Mouse (Mus musculus) induced T-regulatory cell, adult 2 months (primary cell): Measurements from ENCODE around the gene Polr2b.

Experiments used
- DNase-seq: peaks from one replicate; pipeline ENCODE4 v3.0.0-alpha.2; 2012; ENCODE audit warnings: low read depth

Polr2b gene

GRCm38 (mm10) chr5:77363650-77364049 is 53.7 kb downstream of the Polr2b start:
- DNase-seq: no peak

GRCm38 (mm10) chr5:77364443-77365038 is 54.6 kb downstream of the Polr2b start:
- no peak for DNase-seq

- no peak for DNase-seq
Observed at GRCm38 (mm10) chr5:77366313-77366712, 56.4 kb downstream of the Polr2b start.

- no peak for DNase-seq
Observed at GRCm38 (mm10) chr5:77367145-77367544, 57.2 kb downstream of the Polr2b start.

GRCm38 (mm10) chr5:77367682-77368081 is 57.7 kb downstream of the Polr2b start:
- DNase-seq: no peak

GRCm38 (mm10) chr5:77368194-77368593 is 58.2 kb downstream of the Polr2b start:
- DNase-seq: no peak

- DNase-seq: no peak
Observed at GRCm38 (mm10) chr5:77369394-77369793, 59.4 kb downstream of the Polr2b start.

GRCm38 (mm10) chr5:77370378-77370892 is 60.5 kb downstream of the Polr2b start:
- no peak for DNase-seq

- no peak for DNase-seq
Observed at GRCm38 (mm10) chr5:77372242-77372641, 62.3 kb downstream of the Polr2b start.

- DNase-seq: peak; percentile 77
Observed at GRCm38 (mm10) chr5:77372778-77373177, 62.8 kb downstream of the Polr2b start.

GRCm38 (mm10) chr5:77374945-77375344 is 65.0 kb downstream of the Polr2b start:
- no peak for DNase-seq

- DNase-seq: no peak
Observed at GRCm38 (mm10) chr5:77375546-77375945, 65.6 kb downstream of the Polr2b start.

GRCm38 (mm10) chr5:77378027-77378426 is 68.1 kb downstream of the Polr2b start:
- no peak for DNase-seq

GRCm38 (mm10) chr5:77379434-77380135 is 69.6 kb downstream of the Polr2b start:
- DNase-seq: no peak

- no peak for DNase-seq
Observed at GRCm38 (mm10) chr5:77380321-77380901, 70.5 kb downstream of the Polr2b start.

- DNase-seq: no peak
Observed at GRCm38 (mm10) chr5:77381283-77381682, 71.3 kb downstream of the Polr2b start.

GRCm38 (mm10) chr5:77381686-77382085 is 71.7 kb downstream of the Polr2b start:
- DNase-seq: no peak

GRCm38 (mm10) chr5:77383799-77384554 is 74.0 kb downstream of the Polr2b start:
- peak; percentile 43 for DNase-seq

GRCm38 (mm10) chr5:77384724-77385123 is 74.8 kb downstream of the Polr2b start:
- no peak for DNase-seq

- no peak for DNase-seq
Observed at GRCm38 (mm10) chr5:77385221-77385620, 75.3 kb downstream of the Polr2b start.

GRCm38 (mm10) chr5:77385900-77386595 is 76.1 kb downstream of the Polr2b start:
- no peak for DNase-seq
